Mouse (Mus musculus) left cerebral cortex, adult 2 months (tissue): Measurements from ENCODE around the gene Rufy3. TPM values are rescaled to one million over a fixed set of nuclear protein-coding genes. Genes with fewer than 3 reads are reported as not detected.

Experiments used
- DNase-seq, 2 experiments: peaks; one replicate each; pipeline ENCODE4 v3.0.0; 2021 to 2022; ENCODE audit warnings: low spot score in 2 of 2, mixed read lengths in 1 of 2; ENCODE audit errors: extremely low spot score in 1 of 2
- H3K27ac ChIP-seq: fragments of 200-600 bp; 2 replicates; pipeline ENCODE4 v1.8.1; 2022
- H3K4me3 ChIP-seq: fragments of 200-600 bp; 2 replicates; pipeline ENCODE4 v1.8.1; 2022
- CTCF ChIP-seq: fragments of 200-600 bp; IDR thresholded peaks from 2 replicates; pipeline ENCODE4 v1.8.1; 2022; ENCODE audit warnings: antibody characterized with exemption, mild to moderate bottlenecking, moderate library complexity
- intact Hi-C: fragments of 180-260 bp; cut with DNase I; formaldehyde crosslinking; loops from one replicate; pipeline ENCODE4 v1.15.1; 2025
- total RNA-seq, 2 experiments: library from RNA; stranded (reverse); gene quantifications; 2 replicates each; pipeline ENCODE4 v1.2.3; 2021

Rufy3 gene
- total RNA-seq, 2 experiments from 2014 or later: 175 to 181 TPM

DNA sequence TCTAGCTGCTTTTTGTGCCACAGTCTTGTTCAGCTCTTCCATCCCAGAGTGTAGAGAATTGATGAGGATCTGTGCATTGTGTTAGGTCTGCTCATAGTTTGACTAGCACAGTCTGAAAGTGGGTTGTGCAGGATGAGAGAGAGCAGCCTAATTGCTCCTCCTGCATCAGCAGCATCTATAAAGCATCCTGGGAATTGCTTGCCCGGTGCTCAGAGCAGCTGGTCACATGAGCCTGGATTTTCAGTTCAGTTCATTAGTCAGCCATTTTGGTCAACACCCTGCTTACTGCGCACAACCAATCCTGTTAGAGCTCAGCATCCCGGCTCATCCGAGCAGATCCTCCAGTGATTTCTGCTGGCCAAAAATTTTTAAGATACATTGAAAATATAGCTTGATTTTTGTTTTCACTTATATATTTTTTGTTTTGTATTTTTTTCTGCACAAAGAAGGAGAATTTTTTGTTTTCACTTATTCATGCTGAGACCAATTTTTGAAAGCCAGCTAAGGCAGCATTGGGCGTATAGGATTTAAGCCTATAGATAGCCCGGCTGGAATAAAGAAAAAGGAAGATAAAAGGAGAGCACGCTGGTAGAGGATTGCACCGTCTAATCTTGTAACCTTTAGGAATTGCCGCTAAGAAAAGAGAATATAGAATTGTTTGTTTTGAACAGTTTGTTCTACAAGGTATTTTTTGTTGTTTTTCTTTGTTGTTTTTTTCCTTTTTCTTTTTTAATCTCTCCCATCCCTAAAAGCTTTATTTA, 18.6 kb downstream of the Rufy3 start:
- DNase-seq: peak; percentile 81 to 86
- TF ChIP-seq CTCF: no peak
- intact Hi-C loops: loop anchor here (1.0 kb wide), 1 partner anchor 18 kb away; the partner anchor contains the start of gene Rufy3
- Histone ChIP-seq H3K27ac (peak overlapping the region; percentile 95), H3K4me3 (peak overlapping the region; percentile 66)

GRCm38 (mm10) chr5:88584061-88584460, 19.2 kb downstream of the Rufy3 start:
- TF ChIP-seq CTCF: no peak
- peak; percentile 31 to 42 for DNase-seq
- Histone ChIP-seq H3K27ac (peak overlapping the region; percentile 95; the same call in 1 of the 2 replicates), H3K4me3 (peak overlapping the region; percentile 66)
- intact Hi-C loops: no loop called here

DNA sequence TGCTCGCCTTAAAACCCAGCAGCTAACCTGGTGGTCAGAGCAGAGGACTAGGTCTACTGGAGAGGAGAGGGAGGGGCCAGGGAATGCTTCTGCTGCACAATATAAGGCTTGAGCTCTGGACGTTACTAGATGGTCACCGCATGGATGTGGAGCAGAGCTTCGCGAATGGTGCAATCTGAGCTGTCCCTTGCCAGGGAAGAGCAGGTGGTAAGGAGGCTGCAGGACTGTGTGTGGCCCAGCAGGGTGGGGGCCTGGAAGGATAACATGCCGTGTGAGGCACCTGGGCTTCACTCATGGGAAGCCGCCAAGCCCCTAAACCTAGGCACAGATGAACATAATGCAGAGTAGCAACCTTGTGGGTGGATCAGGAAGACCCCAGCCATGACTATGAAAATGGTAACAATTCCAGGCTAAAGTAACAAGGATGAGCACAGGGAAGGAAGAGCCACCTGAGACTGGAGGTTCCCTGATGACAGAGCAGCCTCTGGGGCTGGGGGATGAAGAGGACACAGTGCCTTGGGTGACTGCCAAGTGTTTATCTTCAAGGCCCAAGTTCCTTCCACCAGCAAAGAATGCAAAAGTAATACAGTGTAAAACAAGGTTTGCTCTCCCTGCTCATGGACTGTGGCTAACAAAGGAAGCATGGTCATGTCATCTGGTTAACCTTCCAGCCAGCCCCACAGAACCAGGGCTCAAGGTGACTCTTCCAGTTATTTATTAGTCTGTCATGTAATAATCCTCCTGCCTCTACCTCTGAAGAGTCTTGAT, 21.8 kb downstream of the Rufy3 start:
- intact Hi-C loops: loop anchor here (5.0 kb wide), 1 partner anchor 34 kb away; the partner anchor contains the start of gene Utp3
- Histone ChIP-seq H3K27ac (peak overlapping the region; percentile 36; the same call in 1 of the 2 replicates), H3K4me3 (peak overlapping the region; percentile 66)
- peak; percentile 1; the same call in 1 of the 2 replicates for TF ChIP-seq CTCF
- DNase-seq: no peak

- intact Hi-C loops: loop anchor here (5.0 kb wide), 1 partner anchor 35 kb away; the partner anchor contains the start of gene Utp3
- no peak for TF ChIP-seq CTCF
- H3K4me3 ChIP-seq: peak overlapping the region; percentile 66
- no peak overlapping the region for H3K27ac ChIP-seq
- DNase-seq: no peak
Observed at GRCm38 (mm10) chr5:88587211-88587934, 22.5 kb downstream of the Rufy3 start.

GRCm38 (mm10) chr5:88588481-88588880, 23.6 kb downstream of the Rufy3 start:
- no peak for DNase-seq
- no peak for TF ChIP-seq CTCF
- H3K27ac ChIP-seq: no peak overlapping the region
- peak overlapping the region; percentile 7; the same call in 1 of the 2 replicates for H3K4me3 ChIP-seq
- intact Hi-C loops: loop anchor here (5.0 kb wide), 1 partner anchor 36 kb away; the partner anchor contains the start of gene Utp3

DNA sequence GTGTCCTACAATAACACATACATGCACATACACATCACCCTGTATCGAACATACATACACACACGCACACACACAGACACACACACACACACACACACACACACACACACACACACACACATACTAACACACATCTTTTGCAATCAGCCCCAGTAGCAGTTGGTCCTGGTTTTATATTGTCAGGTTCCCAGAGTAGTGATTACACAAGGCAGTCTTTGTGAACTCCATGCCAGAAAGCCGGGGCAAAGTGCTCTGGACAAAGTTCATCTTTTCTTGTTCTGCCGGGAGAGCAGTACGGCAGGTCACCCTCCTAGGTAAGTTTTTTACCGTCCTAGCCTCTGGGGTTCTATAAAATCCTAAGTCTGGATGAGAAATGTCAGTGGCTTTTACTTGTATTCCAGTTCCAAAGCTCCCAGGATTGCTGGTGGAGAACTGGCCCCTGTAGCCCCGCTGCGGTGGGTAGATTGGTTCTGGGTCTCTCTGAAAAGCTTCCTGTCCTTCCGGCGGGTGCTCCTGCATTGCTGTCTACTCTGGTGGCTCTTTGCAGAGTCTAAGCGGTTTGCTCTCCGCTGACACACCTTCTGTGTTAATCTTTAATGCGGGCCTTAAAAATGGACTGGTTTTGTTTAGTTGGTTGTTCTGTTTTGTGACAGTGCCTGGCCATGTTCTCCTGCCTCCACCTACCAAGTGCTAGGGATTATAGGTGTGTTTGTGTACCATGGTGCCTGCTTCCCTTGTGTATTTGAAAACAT, 28.8 kb downstream of the Rufy3 start:
- intact Hi-C loops: no loop called here
- no peak for TF ChIP-seq CTCF
- no peak overlapping the region for H3K4me3 ChIP-seq
- H3K27ac ChIP-seq: no peak overlapping the region
- no peak for DNase-seq

DNA sequence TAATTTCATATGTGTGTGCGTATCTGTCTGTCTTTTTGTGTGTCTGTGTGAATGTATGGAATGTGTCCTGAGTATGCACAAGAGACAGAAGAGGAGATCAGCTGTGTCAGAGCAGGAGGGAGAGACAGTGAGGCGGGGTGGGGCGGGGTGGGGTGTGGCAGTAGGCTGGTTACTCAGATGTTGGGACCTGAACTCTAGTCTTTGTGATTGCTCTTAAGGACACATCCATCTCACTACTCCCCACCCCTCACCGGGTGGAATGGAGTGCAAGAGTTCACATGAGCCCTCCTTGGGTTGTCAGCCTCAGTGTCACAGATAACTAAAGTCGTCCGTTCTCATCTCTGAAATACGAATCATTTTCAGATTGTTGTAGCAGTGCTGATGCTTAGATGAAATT, 29.3 kb downstream of the Rufy3 start:
- Histone ChIP-seq H3K27ac (no peak overlapping the region), H3K4me3 (no peak overlapping the region)
- intact Hi-C loops: no loop called here
- DNase-seq: no peak
- TF ChIP-seq CTCF: no peak

- no peak for TF ChIP-seq CTCF
- Histone ChIP-seq H3K4me3 (no peak overlapping the region), H3K27ac (no peak overlapping the region)
- no peak for DNase-seq
- intact Hi-C loops: no loop called here
Observed at GRCm38 (mm10) chr5:88595537-88596455, 31.0 kb downstream of the Rufy3 start.

DNA sequence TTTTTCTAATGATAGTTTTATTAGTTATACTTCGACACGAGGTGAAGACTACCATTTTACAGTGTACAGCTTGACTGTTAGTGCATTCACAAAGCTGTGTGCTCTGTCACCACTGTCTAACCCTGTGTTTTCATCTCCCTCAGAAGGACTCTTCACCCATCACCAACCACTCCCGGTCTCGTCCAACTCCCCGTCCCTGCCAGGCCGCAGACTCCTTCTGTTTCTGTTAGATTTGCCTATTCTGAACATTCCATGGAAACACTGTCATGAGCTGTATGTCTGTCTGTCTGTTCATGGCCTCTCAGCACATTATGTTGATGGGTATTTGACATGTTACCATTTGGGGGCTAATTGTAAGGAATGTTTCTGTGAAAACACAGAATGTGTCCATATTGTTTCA, 34.1 kb downstream of the Rufy3 start:
- TF ChIP-seq CTCF: no peak
- H3K4me3 ChIP-seq: no peak overlapping the region
- intact Hi-C loops: no loop called here

GRCm38 (mm10) chr5:88602030-88602429, 37.2 kb downstream of the Rufy3 start:
- Histone ChIP-seq H3K4me3 (no peak overlapping the region), H3K27ac (no peak overlapping the region)
- intact Hi-C loops: no loop called here
- TF ChIP-seq CTCF: no peak
- DNase-seq: no peak

More for the DNA sequence above, 34.1 kb downstream of the Rufy3 start:
- DNase-seq: no peak
- no peak overlapping the region for H3K27ac ChIP-seq
